Mouse (Mus musculus) megakaryocyte, embryonic 14.5 days (primary cell): ENCODE measurements around the gene Dusp10. TPM values are rescaled to one million over a fixed set of nuclear protein-coding genes. Genes with fewer than 3 reads are reported as not detected.

Source experiments
- H3K27me3 ChIP-seq: replicated peaks from 2 replicates; pipeline ENCODE3; 2012; ENCODE audit warnings: inconsistent platforms
- H3K36me3 ChIP-seq: replicated peaks from 2 replicates; pipeline ENCODE3; 2012; ENCODE audit warnings: low read length, inconsistent platforms, mixed read lengths
- H3K4me1 ChIP-seq: 2 replicates; pipeline ENCODE4 v1.6.1; 2012; ENCODE audit warnings: inconsistent platforms
- H3K4me3 ChIP-seq: replicated peaks from 2 replicates; pipeline ENCODE3; 2012; ENCODE audit warnings: moderate library complexity, mild to moderate bottlenecking, inconsistent platforms
- H3K9me3 ChIP-seq: 2 replicates; pipeline ENCODE4 v1.6.1; 2012; ENCODE audit warnings: inconsistent platforms
- FLI1 ChIP-seq: IDR thresholded peaks from 2 replicates; pipeline ENCODE4 v1.6.1; 2012; ENCODE audit warnings: low read length, inconsistent platforms, mixed read lengths
- GATA1 ChIP-seq: IDR thresholded peaks from 3 replicates; pipeline ENCODE4 v1.6.1; 2012; ENCODE audit warnings: mixed read lengths, low read length, inconsistent platforms, borderline replicate concordance
- polyA plus RNA-seq: library from polyadenylated mRNA; stranded (reverse); fragments of >175 nt; gene quantifications from 2 replicates; pipeline ENCODE4 v1.2.3, GENCODE M21; 2012; ENCODE audit warnings: low replicate concordance; ENCODE audit not compliant: insufficient read depth

Dusp10 gene
- 3.1 and 14.8 TPM in 2 replicates for polyA plus RNA-seq

- TF ChIP-seq GATA1 (no peak), FLI1 (no peak)
These were observed at the start of gene Dusp10 for GRCm38 (mm10) chr1:184013106-184013505. Dusp10 (plus strand) TSS chr1:184013302.

GRCm38 (mm10) chr1:183965341-183965740 lies 47.8 kb upstream of the Dusp10 start:
- TF ChIP-seq GATA1 (no peak), FLI1 (no peak)
- no peaks in the 10 kb centered on the region for H3K9me3 ChIP-seq
- no peaks in the 10 kb centered on the region for H3K36me3 ChIP-seq
- no peaks in the 10 kb centered on the region for H3K4me1 ChIP-seq
- peaks cover 3% of the 10 kb centered on the region for H3K27me3 ChIP-seq
- no peak overlapping the region for H3K4me3 ChIP-seq

More at GRCm38 (mm10) chr1:184013106-184013505, at the start of gene Dusp10:
- no peak within 1 kb of the TSS for H3K4me3 ChIP-seq
- H3K4me1 ChIP-seq: peaks cover 34% of the 10 kb centered on the region
- peaks cover 3% of the 10 kb centered on the region for H3K27me3 ChIP-seq
- H3K36me3 ChIP-seq: no peaks in the 10 kb centered on the region
- no peaks in the 10 kb centered on the region for H3K9me3 ChIP-seq

DNA sequence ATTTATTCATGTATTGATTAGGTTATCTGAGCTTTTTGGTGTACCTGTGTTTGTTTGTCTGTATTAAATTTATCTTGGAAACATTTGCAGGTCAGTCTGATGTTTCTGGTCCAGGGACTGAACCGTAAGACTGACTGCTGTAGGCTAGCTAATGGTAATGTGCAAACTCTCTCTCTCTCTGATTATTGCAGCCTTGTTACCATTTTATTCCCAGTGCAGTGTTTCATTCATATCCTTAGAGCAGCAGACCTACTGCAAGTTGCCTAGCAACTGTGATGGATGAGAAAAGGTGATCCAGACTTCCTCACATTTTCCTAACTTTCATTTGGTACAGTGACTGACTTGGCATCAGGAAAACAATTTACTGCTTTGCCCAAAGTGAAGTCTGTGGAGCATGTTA lies 43.8 kb upstream of the Dusp10 start:
- no peak overlapping the region for H3K4me3 ChIP-seq
- no peaks in the 10 kb centered on the region for H3K36me3 ChIP-seq
- no peaks in the 10 kb centered on the region for H3K4me1 ChIP-seq
- no peak for TF ChIP-seq FLI1
- TF ChIP-seq GATA1: no peak
- H3K9me3 ChIP-seq: no peaks in the 10 kb centered on the region
- peaks cover 2% of the 10 kb centered on the region for H3K27me3 ChIP-seq

- TF ChIP-seq GATA1 (no peak), FLI1 (no peak)
- Histone ChIP-seq H3K4me3 (peak overlapping the region; percentile 71), H3K36me3 (no peaks in the 10 kb centered on the region), H3K27me3 (peaks cover 10% of the 10 kb centered on the region), H3K9me3 (peaks cover 26% of the 10 kb centered on the region), H3K4me1 (peaks cover 21% of the 10 kb centered on the region)
These were observed 33.3 kb upstream of the Dusp10 start for GRCm38 (mm10) chr1:183979814-183980243.

DNA sequence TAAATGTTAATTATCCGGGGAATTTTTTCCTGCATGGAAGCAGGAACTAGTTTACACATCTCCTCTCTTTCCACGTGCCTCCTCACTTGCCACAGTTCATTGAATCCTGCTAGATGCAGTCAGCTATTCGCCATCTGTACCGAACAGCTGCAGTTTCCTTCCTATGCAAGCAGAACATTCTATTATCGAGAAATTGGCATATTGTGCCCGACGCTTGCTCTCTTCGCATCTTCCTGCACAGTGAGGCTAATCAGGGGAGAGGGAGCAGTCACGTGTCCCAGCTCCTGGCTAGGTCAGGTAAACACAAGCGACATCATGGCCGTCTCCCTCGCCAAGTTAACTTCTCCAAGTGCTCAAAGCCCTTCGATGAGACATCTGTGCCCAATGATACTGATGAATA lies 31.0 kb upstream of the Dusp10 start:
- Histone ChIP-seq H3K9me3 (peaks cover 33% of the 10 kb centered on the region), H3K36me3 (no peaks in the 10 kb centered on the region), H3K27me3 (peaks cover 10% of the 10 kb centered on the region), H3K4me3 (peak overlapping the region; percentile 52), H3K4me1 (peaks cover 21% of the 10 kb centered on the region)
- TF ChIP-seq GATA1 (no peak), FLI1 (no peak)

GRCm38 (mm10) chr1:183987711-183988245 lies 25.3 kb upstream of the Dusp10 start:
- peaks cover 6% of the 10 kb centered on the region for H3K4me1 ChIP-seq
- TF ChIP-seq FLI1 (no peak), GATA1 (no peak)
- H3K9me3 ChIP-seq: peaks cover 11% of the 10 kb centered on the region; the same call in 1 of the 2 replicates

DNA sequence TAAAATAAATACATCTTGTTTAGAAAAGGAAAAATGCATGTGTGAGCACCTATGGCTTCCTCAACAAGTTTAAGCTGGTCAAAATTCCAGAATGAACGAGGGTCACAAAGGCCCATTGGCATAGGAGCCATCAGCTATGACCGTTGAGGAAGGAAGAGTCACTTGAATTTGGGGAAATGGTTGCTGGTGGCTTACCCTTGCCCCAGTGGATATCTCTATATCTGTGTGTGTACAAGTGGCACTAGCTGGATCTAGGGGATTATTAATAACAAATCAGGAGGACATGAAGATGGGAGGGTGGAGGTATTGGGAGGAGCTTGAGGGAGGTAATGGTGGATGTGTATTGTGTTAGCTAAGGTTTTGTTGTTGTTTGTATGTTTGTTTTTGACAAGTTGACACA lies 21.2 kb upstream of the Dusp10 start:
- H3K4me1 ChIP-seq: peaks cover 9% of the 10 kb centered on the region

More at GRCm38 (mm10) chr1:183987711-183988245, 25.3 kb upstream of the Dusp10 start:
- Histone ChIP-seq H3K27me3 (no peaks in the 10 kb centered on the region), H3K4me3 (no peak overlapping the region), H3K36me3 (no peaks in the 10 kb centered on the region)

DNA sequence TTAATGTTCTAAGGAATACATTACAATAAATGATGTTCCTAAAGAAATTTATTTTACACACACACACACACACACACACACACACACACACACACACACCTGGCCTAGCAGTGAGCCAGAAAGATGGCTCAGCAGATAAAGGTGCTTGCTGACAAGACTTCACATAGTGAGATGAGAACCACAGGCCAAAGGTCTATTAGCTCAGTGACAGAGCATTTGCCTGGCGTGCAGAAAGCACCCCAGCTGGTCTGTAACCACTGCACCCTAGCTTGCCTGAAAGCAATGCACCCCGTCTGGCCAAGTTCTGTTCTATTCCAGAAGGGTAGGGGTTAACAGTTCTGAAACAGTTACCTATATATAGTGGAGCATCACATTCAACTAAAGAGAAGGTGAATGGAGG lies 15.9 kb upstream of the Dusp10 start:
- Histone ChIP-seq H3K4me1 (peaks cover 9% of the 10 kb centered on the region; the same call in 1 of the 2 replicates), H3K36me3 (no peaks in the 10 kb centered on the region), H3K4me3 (no peak overlapping the region), H3K27me3 (no peaks in the 10 kb centered on the region), H3K9me3 (peaks cover 10% of the 10 kb centered on the region; the same call in 1 of the 2 replicates)
- TF ChIP-seq FLI1 (no peak), GATA1 (no peak)

More for the DNA sequence above, 21.2 kb upstream of the Dusp10 start:
- Histone ChIP-seq H3K4me3 (no peak overlapping the region), H3K9me3 (0 out of 2 replicates have a peak, but pooled peaks cover 3% of the 10 kb centered on the region), H3K27me3 (no peaks in the 10 kb centered on the region), H3K36me3 (no peaks in the 10 kb centered on the region)
- TF ChIP-seq GATA1 (no peak), FLI1 (no peak)

DNA sequence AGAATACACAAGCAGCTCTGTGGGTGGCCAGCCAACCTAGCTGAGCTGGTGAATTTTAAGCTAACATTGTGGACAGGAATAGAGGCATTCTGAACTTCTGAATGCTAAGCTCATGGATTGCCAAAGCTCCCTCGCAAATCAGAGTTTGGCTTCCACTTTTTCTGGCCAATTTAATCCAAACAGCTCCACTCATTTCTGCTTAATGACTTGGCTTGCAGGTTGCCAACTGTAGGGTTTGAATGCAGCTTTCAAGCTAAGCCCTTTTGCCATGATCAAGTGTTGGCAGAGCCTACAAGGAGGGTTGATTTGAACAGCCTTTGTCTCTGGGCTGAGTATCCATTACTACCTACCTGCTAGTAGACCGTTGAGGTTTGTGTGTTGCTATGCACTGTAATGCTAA lies 10.6 kb upstream of the Dusp10 start:
- H3K4me1 ChIP-seq: peaks cover 26% of the 10 kb centered on the region
- TF ChIP-seq FLI1 (no peak), GATA1 (no peak)

GRCm38 (mm10) chr1:184004311-184004710 lies 8.8 kb upstream of the Dusp10 start:
- TF ChIP-seq GATA1 (no peak), FLI1 (no peak)
- Histone ChIP-seq H3K36me3 (no peaks in the 10 kb centered on the region), H3K9me3 (peaks cover 10% of the 10 kb centered on the region; the same call in 1 of the 2 replicates), H3K27me3 (no peaks in the 10 kb centered on the region), H3K4me1 (peaks cover 26% of the 10 kb centered on the region), H3K4me3 (no peak overlapping the region)

More for the DNA sequence above, 10.6 kb upstream of the Dusp10 start:
- H3K27me3 ChIP-seq: no peaks in the 10 kb centered on the region
- H3K9me3 ChIP-seq: peaks cover 10% of the 10 kb centered on the region; the same call in 1 of the 2 replicates
- H3K4me3 ChIP-seq: no peak overlapping the region
- no peaks in the 10 kb centered on the region for H3K36me3 ChIP-seq
